Mouse (Mus musculus): Measurements from ENCODE around the gene Rcn3. TPM values are rescaled to one million over a fixed set of nuclear protein-coding genes. Genes with fewer than 3 reads are reported as not detected.
A peak's percentile ranks its signal among the peaks of the same experiment; 100 is the strongest.
"Not testable (repeated sequence)": the region's sequence is repeated elsewhere in the genome, so short reads cannot be mapped to it uniquely, and the experiment has no call there.

Gene Rcn3
- polyA plus RNA-seq, 1 experiment from 2014 or later: 93.8 TPM

- H3K36me3 ChIP-seq: peaks cover 73% of the 10 kb centered on the region
- H3K27me3 ChIP-seq: no peaks in the 10 kb centered on the region
- H3K4me3 ChIP-seq: no peak overlapping the region
- H3K4me2 ChIP-seq: 0 out of 2 replicates have a peak overlapping the region, but pooled peaks have one; percentile 4
- peak overlapping the region; percentile 43; the same call in 1 of the 2 replicates for H3K9ac ChIP-seq
- H3K4me1 ChIP-seq (replicated peaks): peaks cover 47% of the 10 kb centered on the region
- no peak for ATAC-seq (ENCODE audit: low FRiP score)
- H3K9me3 ChIP-seq: no peaks in the 10 kb centered on the region
- H3K27ac ChIP-seq: peak overlapping the region; percentile 30; the same call in 1 of the 2 replicates
Measured at GRCm38 (mm10) chr7:45121966-45122365, 29.9 kb upstream of the Rcn3 start.

GRCm38 (mm10) chr7:45121404-45121803 lies 29.4 kb upstream of the Rcn3 start:
- Histone ChIP-seq H3K27ac (peak overlapping the region; percentile 30; the same call in 1 of the 2 replicates), H3K9ac (peak overlapping the region; percentile 43), H3K4me1 (replicated peaks) (peaks cover 41% of the 10 kb centered on the region), H3K36me3 (peaks cover 68% of the 10 kb centered on the region), H3K27me3 (no peaks in the 10 kb centered on the region), H3K4me3 (no peak overlapping the region; the same call in 1 of the 2 replicates), H3K4me2 (0 out of 2 replicates have a peak overlapping the region, but pooled peaks have one; percentile 4), H3K9me3 (no peaks in the 10 kb centered on the region)
- 83% methylated on average over 8 of the region's 8 CpGs for WGBS
- no peak for ATAC-seq (ENCODE audit: low FRiP score)

- Histone ChIP-seq H3K36me3 (peaks cover 54% of the 10 kb centered on the region), H3K4me2 (no peak overlapping the region), H3K9me3 (no peaks in the 10 kb centered on the region), H3K9ac (no peak overlapping the region), H3K4me3 (no peak overlapping the region), H3K27ac (no peak overlapping the region), H3K27me3 (no peaks in the 10 kb centered on the region), H3K4me1 (replicated peaks) (peaks cover 30% of the 10 kb centered on the region)
- 88% methylated on average over 5 of the region's 5 CpGs for WGBS
- no peak for ATAC-seq (ENCODE audit: low FRiP score)
Measured at GRCm38 (mm10) chr7:45119780-45120709, 28.0 kb upstream of the Rcn3 start.

GRCm38 (mm10) chr7:45118336-45118735 lies 26.3 kb upstream of the Rcn3 start:
- peaks cover 53% of the 10 kb centered on the region for H3K36me3 ChIP-seq
- WGBS: 94% methylated on average over 6 of the region's 6 CpGs
- ATAC-seq (ENCODE audit: low FRiP score): no peak
- H3K27me3 ChIP-seq: no peaks in the 10 kb centered on the region
- H3K4me1 ChIP-seq (replicated peaks): peaks cover 22% of the 10 kb centered on the region
- no peak overlapping the region for H3K4me2 ChIP-seq
- H3K4me3 ChIP-seq: no peak overlapping the region
- H3K9ac ChIP-seq: no peak overlapping the region
- no peak overlapping the region for H3K27ac ChIP-seq
- H3K9me3 ChIP-seq: no peaks in the 10 kb centered on the region

GRCm38 (mm10) chr7:45117566-45117965 lies 25.5 kb upstream of the Rcn3 start:
- no peak overlapping the region for H3K4me2 ChIP-seq
- no peak overlapping the region for H3K9ac ChIP-seq
- peaks cover 14% of the 10 kb centered on the region for H3K4me1 ChIP-seq (replicated peaks)
- H3K27ac ChIP-seq: no peak overlapping the region
- ATAC-seq (ENCODE audit: low FRiP score): no peak
- no peaks in the 10 kb centered on the region for H3K27me3 ChIP-seq
- H3K36me3 ChIP-seq: peaks cover 48% of the 10 kb centered on the region
- no peak overlapping the region for H3K4me3 ChIP-seq
- 82% methylated on average over 8 of the region's 8 CpGs for WGBS
- H3K9me3 ChIP-seq: no peaks in the 10 kb centered on the region

GRCm38 (mm10) chr7:45113476-45113875 lies 21.5 kb upstream of the Rcn3 start:
- Histone ChIP-seq H3K36me3 (peaks cover 9% of the 10 kb centered on the region), H3K4me3 (no peak overlapping the region), H3K27ac (no peak overlapping the region), H3K4me2 (no peak overlapping the region), H3K27me3 (no peaks in the 10 kb centered on the region), H3K4me1 (replicated peaks) (no peaks in the 10 kb centered on the region), H3K9ac (no peak overlapping the region), H3K9me3 (no peaks in the 10 kb centered on the region)
- 89% methylated on average over 2 of the region's 2 CpGs for WGBS
- no peak for ATAC-seq (ENCODE audit: low FRiP score)

GRCm38 (mm10) chr7:45112529-45112928 lies 20.5 kb upstream of the Rcn3 start:
- H3K9me3 ChIP-seq: no peaks in the 10 kb centered on the region
- 74% methylated on average over 3 of the region's 3 CpGs for WGBS

GRCm38 (mm10) chr7:45111940-45112339 lies 19.9 kb upstream of the Rcn3 start:
- no peak overlapping the region for H3K4me2 ChIP-seq
- no peak for ATAC-seq (ENCODE audit: low FRiP score)
- H3K4me1 ChIP-seq (replicated peaks): no peaks in the 10 kb centered on the region
- H3K9ac ChIP-seq: no peak overlapping the region
- 74% methylated on average over 2 of the region's 2 CpGs for WGBS
- no peaks in the 10 kb centered on the region for H3K27me3 ChIP-seq
- no peak overlapping the region for H3K27ac ChIP-seq
- H3K9me3 ChIP-seq: no peaks in the 10 kb centered on the region
- no peaks in the 10 kb centered on the region for H3K36me3 ChIP-seq
- H3K4me3 ChIP-seq: no peak overlapping the region

More at GRCm38 (mm10) chr7:45112529-45112928, 20.5 kb upstream of the Rcn3 start:
- Histone ChIP-seq H3K27me3 (no peaks in the 10 kb centered on the region), H3K4me3 (no peak overlapping the region), H3K36me3 (peaks cover under 1% of the 10 kb centered on the region; the same call in 1 of the 2 replicates), H3K4me2 (no peak overlapping the region), H3K9ac (no peak overlapping the region), H3K4me1 (replicated peaks) (no peaks in the 10 kb centered on the region), H3K27ac (no peak overlapping the region)
- ATAC-seq (ENCODE audit: low FRiP score): no peak

GRCm38 (mm10) chr7:45110089-45110488 lies 18.1 kb upstream of the Rcn3 start:
- H3K4me1 ChIP-seq (replicated peaks); H3K27ac ChIP-seq; H3K9ac ChIP-seq; H3K9me3 ChIP-seq; H3K27me3 ChIP-seq; H3K4me3 ChIP-seq; H3K4me2 ChIP-seq; H3K36me3 ChIP-seq; ATAC-seq (ENCODE audit: low FRiP score): not testable (repeated sequence)
- 91% methylated on average over 4 of the region's 4 CpGs for WGBS

- H3K9me3 ChIP-seq: no peaks in the 10 kb centered on the region
- no peaks in the 10 kb centered on the region for H3K27me3 ChIP-seq
- H3K9ac ChIP-seq: no peak overlapping the region
- WGBS: 52% methylated on average over 5 of the region's 5 CpGs
- no peak for ATAC-seq (ENCODE audit: low FRiP score)
- H3K36me3 ChIP-seq: no peaks in the 10 kb centered on the region
- peaks cover 4% of the 10 kb centered on the region; the same call in 1 of the 2 replicates for H3K4me1 ChIP-seq (replicated peaks)
- no peak overlapping the region for H3K4me3 ChIP-seq
- no peak overlapping the region for H3K27ac ChIP-seq
- H3K4me2 ChIP-seq: no peak overlapping the region
Measured at GRCm38 (mm10) chr7:45107052-45107645, 15.1 kb upstream of the Rcn3 start.

- peaks cover 4% of the 10 kb centered on the region; the same call in 1 of the 2 replicates for H3K4me1 ChIP-seq (replicated peaks)
- ATAC-seq (ENCODE audit: low FRiP score): no peak
- no peaks in the 10 kb centered on the region for H3K9me3 ChIP-seq
- H3K4me2 ChIP-seq: no peak overlapping the region
- WGBS: 19% methylated on average over 6 of the region's 6 CpGs
- no peak overlapping the region for H3K27ac ChIP-seq
- H3K27me3 ChIP-seq: no peaks in the 10 kb centered on the region
- no peak overlapping the region for H3K4me3 ChIP-seq
- H3K9ac ChIP-seq: no peak overlapping the region
- H3K36me3 ChIP-seq: no peaks in the 10 kb centered on the region
Measured at GRCm38 (mm10) chr7:45106441-45106840, 14.4 kb upstream of the Rcn3 start.

- Histone ChIP-seq H3K27me3 (no peaks in the 10 kb centered on the region), H3K4me3 (no peak overlapping the region), H3K9me3 (no peaks in the 10 kb centered on the region), H3K4me2 (no peak overlapping the region), H3K27ac (no peak overlapping the region), H3K4me1 (replicated peaks) (peaks cover 4% of the 10 kb centered on the region; the same call in 1 of the 2 replicates), H3K36me3 (no peaks in the 10 kb centered on the region), H3K9ac (no peak overlapping the region)
- no peak for ATAC-seq (ENCODE audit: low FRiP score)
- WGBS: 81% methylated on average over 8 of the region's 8 CpGs
Measured at GRCm38 (mm10) chr7:45105491-45105890, 13.5 kb upstream of the Rcn3 start.

All from hindbrain, embryonic 13.5 days (tissue).